In genomic region chr14:21959243-21959642, GRCm38 (mm10) we compare ENCODE assay signal across 19 mouse cellular contexts. TPM values are rescaled to one million over a fixed set of nuclear protein-coding genes. Genes with fewer than 3 reads are reported as not detected.
DNase-seq lines count a peak whose midpoint lies in the region; ATAC-seq lines count a peak whose summit lies in the region.
"Had no signal": no experiment of that assay in that cellular context is flagged by ENCODE, and none has a peak within 500 bp of the region (broad histone marks: within the 10 kb centered on the region; RNA-seq: fewer than 3 reads in every experiment).

No protein-coding gene starts in this region.

- DNase-seq in heart, embryonic 10.5 days (ENCODE audit: low spot score): peak; percentile 77
- DNase-seq in heart, adult 9 months (ENCODE audit: low spot score in 2 of 2): no peak
- no peak for DNase-seq in hindbrain, embryonic 10.5 days (ENCODE audit: low spot score)
- peak; percentile 38 to 45 for DNase-seq in right cerebral cortex, postnatal 10 days (ENCODE audit: low spot score in 2 of 2)
- DNase-seq in right cerebral cortex, postnatal 25 days: no peak
- DNase-seq in cerebellum, postnatal 36 days: peak; percentile 52 to 63
- DNase-seq: adrenal gland, postnatal 25 days; embryo, embryonic 11 days; kidney, adult 18-20 months; kidney, postnatal 10 days; lung, postnatal 10 days; thymus, postnatal 4 days had no signal

- no peaks in the 10 kb centered on the region for H3K36me3 ChIP-seq in heart, embryonic 10.5 days
- H3K36me3 ChIP-seq in hindbrain, embryonic 16.5 days (ENCODE audit: control insufficient read depth, insufficient read depth, low read length): no peaks in the 10 kb centered on the region
- no peaks in the 10 kb centered on the region for H3K36me3 ChIP-seq in hindbrain, embryonic 10.5 days
- no peaks in the 10 kb centered on the region for H3K36me3 ChIP-seq in neural tube, embryonic 15.5 days
- H3K36me3 ChIP-seq: forebrain, embryonic 12.5 days; hindbrain, embryonic 15.5 days; liver, embryonic 15.5 days; neural tube, embryonic 12.5 days had no signal

- no peak overlapping the region for H3K4me2 ChIP-seq in hindbrain, embryonic 16.5 days (ENCODE audit: low read length)
- H3K4me2 ChIP-seq in neural tube, embryonic 15.5 days: no peak overlapping the region
- H3K4me2 ChIP-seq: forebrain, embryonic 12.5 days; hindbrain, embryonic 15.5 days; liver, embryonic 15.5 days; neural tube, embryonic 12.5 days had no signal

- H3K9me3 ChIP-seq in heart, embryonic 10.5 days: no peaks in the 10 kb centered on the region
- no peaks in the 10 kb centered on the region for H3K9me3 ChIP-seq in hindbrain, embryonic 16.5 days (ENCODE audit: control insufficient read depth, low read length)
- no peaks in the 10 kb centered on the region for H3K9me3 ChIP-seq in hindbrain, embryonic 10.5 days
- H3K9me3 ChIP-seq in neural tube, embryonic 15.5 days (replicated peaks): no peaks in the 10 kb centered on the region
- H3K9me3 ChIP-seq: forebrain, embryonic 12.5 days; hindbrain, embryonic 15.5 days; liver, embryonic 15.5 days; neural tube, embryonic 12.5 days had no signal

- H3K4me3 ChIP-seq in heart, embryonic 10.5 days: no peak overlapping the region
- H3K4me3 ChIP-seq in hindbrain, embryonic 16.5 days (ENCODE audit: low read length): no peak overlapping the region
- H3K4me3 ChIP-seq in hindbrain, embryonic 10.5 days: no peak overlapping the region
- H3K4me3 ChIP-seq in neural tube, embryonic 15.5 days (replicated peaks): no peak overlapping the region
- H3K4me3 ChIP-seq: forebrain, embryonic 12.5 days; hindbrain, embryonic 15.5 days; liver, embryonic 15.5 days; megakaryocyte, embryonic 14.5 days; neural tube, embryonic 12.5 days had no signal

- no peaks in the 10 kb centered on the region for H3K27me3 ChIP-seq in heart, embryonic 10.5 days (ENCODE audit: insufficient read depth, poor library complexity, severe bottlenecking)
- no peaks in the 10 kb centered on the region for H3K27me3 ChIP-seq in hindbrain, embryonic 16.5 days (replicated peaks; ENCODE audit: control insufficient read depth, insufficient read depth, low read length)
- no peaks in the 10 kb centered on the region for H3K27me3 ChIP-seq in hindbrain, embryonic 10.5 days (ENCODE audit: insufficient read depth, poor library complexity, severe bottlenecking)
- no peaks in the 10 kb centered on the region for H3K27me3 ChIP-seq in neural tube, embryonic 15.5 days (replicated peaks)
- H3K27me3 ChIP-seq: forebrain, embryonic 12.5 days; hindbrain, embryonic 15.5 days; liver, embryonic 15.5 days; neural tube, embryonic 12.5 days had no signal

- ATAC-seq in hindbrain, embryonic 16.5 days: 0 out of 2 replicates have a peak, but pooled peaks have one; percentile 54
- no peak for ATAC-seq in neural tube, embryonic 15.5 days (ENCODE audit: low FRiP score)

- WGBS in heart, embryonic 10.5 days: 55% methylated on average over 8 of the region's 8 CpGs
- WGBS in hindbrain, embryonic 16.5 days: 59% methylated on average over 8 of the region's 8 CpGs
- WGBS in hindbrain, embryonic 10.5 days: 94% methylated on average over 8 of the region's 8 CpGs
- 69% methylated on average over 8 of the region's 8 CpGs for WGBS in neural tube, embryonic 15.5 days

- peaks cover 14% of the 10 kb centered on the region for H3K4me1 ChIP-seq in heart, embryonic 10.5 days
- H3K4me1 ChIP-seq in hindbrain, embryonic 16.5 days (ENCODE audit: control insufficient read depth, insufficient read depth, low read depth, low read length): no peaks in the 10 kb centered on the region
- H3K4me1 ChIP-seq in hindbrain, embryonic 10.5 days (replicated peaks): peaks cover 3% of the 10 kb centered on the region; the same call in 1 of the 2 replicates
- H3K4me1 ChIP-seq in neural tube, embryonic 15.5 days: peaks cover 22% of the 10 kb centered on the region
- H3K4me1 ChIP-seq: forebrain, embryonic 12.5 days; liver, embryonic 15.5 days; megakaryocyte, embryonic 14.5 days had no signal

- no peak overlapping the region for H3K9ac ChIP-seq in hindbrain, embryonic 16.5 days (ENCODE audit: low read depth, low read length)
- H3K9ac ChIP-seq in neural tube, embryonic 15.5 days (replicated peaks): no peak overlapping the region
- H3K9ac ChIP-seq: forebrain, embryonic 12.5 days; hindbrain, embryonic 15.5 days; liver, embryonic 15.5 days; neural tube, embryonic 12.5 days had no signal

- no peak overlapping the region for H3K27ac ChIP-seq in heart, embryonic 10.5 days
- H3K27ac ChIP-seq in hindbrain, embryonic 16.5 days (ENCODE audit: low read depth, low read length): no peak overlapping the region
- H3K27ac ChIP-seq in hindbrain, embryonic 10.5 days: no peak overlapping the region
- H3K27ac ChIP-seq in neural tube, embryonic 15.5 days (replicated peaks): no peak overlapping the region
- H3K27ac ChIP-seq: forebrain, embryonic 12.5 days; hindbrain, embryonic 15.5 days; liver, embryonic 15.5 days; neural tube, embryonic 12.5 days had no signal

RNA-seq across cellular contexts. Expression of gene Zfp503, which starts 30.2 kb away (rescaled TPM):
- polyA plus RNA-seq in heart, embryonic 10.5 days (2016; fragmentation: Nextera tagmentation; extraction: Ambion mirVana): 3.2 and 13.4 TPM in 2 replicates
- 8.0 and 9.9 TPM in 2 replicates for polyA plus RNA-seq in hindbrain, embryonic 16.5 days (2015; fragmentation: Nextera tagmentation; extraction: Ambion mirVana)
- 12.3 and 20.0 TPM in 2 replicates for polyA plus RNA-seq in hindbrain, embryonic 10.5 days (2016; fragmentation: Nextera tagmentation; extraction: Ambion mirVana)
- polyA plus RNA-seq in neural tube, embryonic 15.5 days (2015; fragmentation: Nextera tagmentation; extraction: Ambion mirVana): 12.7 and 12.9 TPM in 2 replicates

Comparison
In these comparisons a context has a peak if more than half of its experiments do, and no peak if none do; other contexts are left out.
1. DNase-seq: peak in heart, embryonic 10.5 days (single experiment), right cerebral cortex, postnatal 10 days (2 of 2) and cerebellum, postnatal 36 days (2 of 2); none in heart, adult 9 months (0 of 2), hindbrain, embryonic 10.5 days (single experiment) and right cerebral cortex, postnatal 25 days (single experiment).